Mouse (Mus musculus): ENCODE measurements around the gene Jak1.

Gene Jak1

DNA sequence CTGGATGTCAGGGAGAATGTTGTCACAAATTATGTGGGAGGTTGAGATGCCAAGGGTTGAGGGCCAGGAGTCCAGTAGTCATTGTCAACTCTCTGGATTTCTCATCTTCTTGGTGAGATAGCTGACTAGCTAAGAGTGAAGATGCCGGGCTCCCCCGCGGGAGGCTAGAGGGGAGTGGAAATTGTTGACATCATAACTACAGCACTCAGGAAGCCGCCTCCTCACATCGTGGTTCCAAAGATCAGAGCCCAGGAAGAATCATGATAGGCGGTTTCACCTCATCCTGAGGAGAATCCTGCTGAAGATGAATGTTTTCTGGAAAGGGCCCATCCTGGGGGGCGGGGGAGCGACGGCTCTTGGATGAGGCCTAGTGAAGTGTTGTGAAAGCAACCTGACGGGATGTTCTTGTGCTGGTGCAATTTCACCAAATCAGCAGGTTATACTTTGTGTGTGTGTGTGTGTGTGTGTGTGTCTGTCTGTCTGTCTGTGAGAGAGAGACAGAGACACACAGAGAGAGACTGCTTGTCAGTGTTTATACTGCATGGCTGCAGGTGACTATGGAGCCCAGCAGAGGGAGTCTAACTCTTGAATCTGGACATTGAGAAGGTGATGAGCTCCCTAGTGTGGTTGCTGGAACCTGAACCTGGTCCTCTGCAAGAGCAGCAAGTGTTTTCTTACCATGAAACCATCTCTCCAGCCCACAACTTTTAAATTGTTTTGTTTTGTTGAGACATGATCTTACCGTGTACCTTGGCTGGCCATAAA, 118.0 kb downstream of the Jak1 start:
- DNase-seq (ENCODE audit: low read depth, low spot score) = no peak

DNA sequence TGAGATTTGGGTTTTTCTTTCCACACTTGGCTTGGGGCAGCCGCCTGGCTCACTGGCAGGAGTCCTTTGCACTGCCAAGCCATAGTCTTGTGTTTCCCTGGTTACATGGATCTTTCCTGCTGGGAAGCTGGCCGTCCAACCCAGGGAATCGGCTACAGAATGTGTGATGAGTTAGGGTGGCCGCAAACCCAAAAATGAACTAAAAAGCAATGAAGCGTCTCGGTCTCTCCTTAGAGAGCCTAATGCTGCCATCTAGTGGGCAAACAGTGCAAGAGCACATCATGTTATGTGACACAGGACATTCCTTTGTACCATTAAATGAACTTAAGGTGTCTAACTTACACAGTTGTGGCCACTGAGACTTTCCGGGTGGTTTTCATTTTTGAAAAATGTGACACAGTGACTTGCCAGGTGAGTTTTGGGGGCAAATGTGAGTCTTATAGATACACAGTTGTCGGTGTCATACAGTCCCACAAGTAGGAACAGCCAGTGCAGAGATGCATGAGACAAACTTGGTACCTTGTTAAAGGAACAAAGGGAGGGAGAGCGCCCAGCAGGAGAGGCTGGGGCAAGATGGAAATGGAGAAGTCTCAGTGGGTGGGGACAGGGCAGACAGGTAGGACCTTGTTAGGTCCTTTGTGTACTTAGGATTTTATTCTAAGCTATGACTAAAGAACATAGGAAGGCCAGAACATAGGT, 118.9 kb downstream of the Jak1 start:
- DNase-seq (ENCODE audit: low read depth, low spot score) = peak; percentile 56

DNA sequence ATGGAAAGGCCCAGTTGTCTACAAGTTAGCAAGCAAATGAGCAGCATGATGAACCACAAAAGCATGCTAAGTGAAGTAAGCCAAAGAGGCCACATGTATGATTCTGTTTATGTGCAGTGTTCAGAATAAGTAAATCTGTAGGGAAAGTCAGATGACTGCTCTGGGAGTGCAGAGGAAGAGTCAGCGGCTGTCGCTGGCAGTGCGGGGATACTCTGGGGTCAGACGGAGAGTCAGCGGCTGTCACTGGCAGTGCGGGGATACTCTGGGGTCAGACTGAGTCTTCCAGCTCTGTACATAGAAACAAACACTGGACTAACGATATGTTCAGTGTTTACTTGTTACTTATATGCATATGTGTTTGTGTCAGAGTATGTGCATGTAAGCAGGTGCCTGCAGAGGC, 120.3 kb downstream of the Jak1 start:
- DNase-seq (ENCODE audit: low read depth, low spot score) = no peak

DNA sequence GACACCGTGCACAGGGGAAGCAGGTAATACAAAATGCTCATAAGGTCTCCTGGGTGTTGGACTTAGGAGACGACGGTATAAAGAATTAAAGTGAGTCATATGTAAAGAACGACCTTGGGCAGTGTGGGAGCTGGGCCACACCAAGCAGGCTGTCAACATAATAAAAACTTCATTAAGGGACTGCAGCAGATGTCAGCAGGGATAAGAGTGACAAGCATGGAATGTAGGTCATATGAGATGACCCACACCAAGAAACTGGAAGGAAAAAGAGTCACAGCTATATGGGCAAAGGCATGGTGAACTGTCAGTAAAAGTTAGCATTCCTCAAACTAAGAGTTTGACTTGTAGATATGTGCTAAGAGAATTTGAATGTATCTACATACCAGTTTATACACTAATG, 120.7 kb downstream of the Jak1 start:
- no peak for DNase-seq (ENCODE audit: low read depth, low spot score)

DNA sequence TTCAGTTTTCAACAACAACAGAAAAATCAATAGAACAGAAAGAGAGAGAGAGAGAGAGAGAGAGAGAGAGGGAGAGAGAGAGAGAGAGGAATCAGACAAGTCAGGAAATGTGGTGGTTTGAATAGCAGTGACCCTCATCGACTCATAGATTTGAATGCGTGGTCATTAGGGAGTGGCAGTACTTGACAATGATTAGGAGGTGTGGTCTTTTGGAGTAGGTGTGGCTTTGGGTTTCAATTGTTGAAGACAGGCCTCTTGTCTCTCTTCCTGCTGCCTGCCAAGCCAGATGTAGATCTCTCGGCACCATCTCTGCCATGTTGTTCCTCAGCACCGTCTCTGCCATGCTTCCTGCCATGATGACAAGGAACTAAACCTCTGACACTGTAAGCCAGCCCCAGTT, 121.2 kb downstream of the Jak1 start:
- DNase-seq (ENCODE audit: low read depth, low spot score) = no peak

DNA sequence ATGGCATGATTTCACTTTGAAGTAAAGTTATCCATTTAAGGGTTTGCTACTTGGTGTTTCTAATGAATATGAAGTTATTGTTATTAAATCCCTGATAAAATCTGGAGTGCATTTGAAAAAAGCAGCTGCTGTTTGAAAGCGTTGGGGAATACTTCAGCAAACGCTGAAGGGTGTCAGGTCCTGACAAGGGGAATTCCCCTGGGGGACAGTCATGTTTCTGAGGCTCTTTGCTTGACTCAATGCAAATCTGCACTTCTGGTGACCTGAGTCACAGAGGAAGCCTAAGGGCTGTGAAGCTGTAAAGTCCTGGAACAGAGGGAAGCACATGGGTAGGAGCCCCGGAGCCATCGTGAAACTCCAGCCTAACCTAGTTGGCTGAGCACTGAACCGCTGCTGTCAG, 123.3 kb downstream of the Jak1 start:
- no peak for DNase-seq (ENCODE audit: low read depth, low spot score)

DNA sequence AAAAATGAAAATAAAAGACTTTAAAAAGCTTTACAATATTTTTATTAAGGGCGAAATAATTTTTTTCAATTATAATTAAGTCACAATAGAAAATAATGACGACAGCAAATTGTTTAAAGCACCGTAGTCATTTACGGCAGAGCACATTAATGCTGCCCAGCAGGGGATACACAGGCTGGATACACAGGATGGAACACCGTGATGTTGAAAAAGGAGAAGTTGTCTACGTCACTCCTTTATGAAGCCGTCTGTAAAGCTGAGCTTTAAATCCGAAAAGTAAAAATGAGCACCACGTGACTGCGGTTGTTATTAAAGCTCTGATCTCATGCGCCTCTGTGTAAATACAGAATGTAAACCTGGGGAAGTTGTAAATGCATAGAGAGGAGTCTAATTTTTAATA, 127.1 kb downstream of the Jak1 start:
- no peak for DNase-seq (ENCODE audit: low read depth, low spot score)

DNA sequence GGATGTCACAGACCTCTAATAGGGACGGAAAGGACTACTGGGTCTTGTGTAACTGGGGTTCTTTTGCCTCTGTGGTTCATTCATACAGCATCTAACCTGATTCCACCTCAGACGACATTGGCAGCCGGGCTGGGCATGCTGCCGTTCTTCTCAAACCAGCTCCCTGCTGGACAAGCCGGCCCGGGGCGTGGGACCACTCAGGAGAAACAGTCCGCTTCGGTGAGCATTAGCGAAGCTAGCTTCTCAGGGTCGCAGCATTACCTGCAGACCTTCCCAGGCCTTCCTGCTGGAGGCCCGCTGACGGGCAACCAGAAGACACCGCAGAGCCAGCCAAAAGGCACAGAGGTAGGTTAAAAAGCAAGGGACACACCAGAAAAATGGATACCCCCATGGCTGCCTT, 129.2 kb downstream of the Jak1 start:
- DNase-seq (ENCODE audit: low read depth, low spot score) = no peak

DNA sequence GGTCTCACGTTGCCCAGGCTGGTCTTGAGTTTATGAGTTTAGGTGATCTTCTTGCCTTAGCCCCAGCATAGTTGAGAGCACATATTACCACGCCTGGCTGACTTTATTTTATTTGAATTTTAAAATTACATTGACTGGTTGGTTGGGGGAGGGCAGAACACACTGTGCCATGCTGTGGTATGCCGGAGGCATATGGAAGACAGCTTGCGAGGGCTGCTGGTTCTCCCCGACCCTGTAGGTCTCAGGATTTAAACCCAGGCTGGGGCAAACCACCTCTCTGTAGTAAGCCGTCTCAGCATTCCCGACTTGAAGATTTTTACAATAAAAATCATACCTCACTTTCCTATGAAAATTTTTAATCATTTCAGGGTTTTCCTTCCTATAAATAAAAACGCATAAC, 130.1 kb downstream of the Jak1 start:
- no peak for DNase-seq (ENCODE audit: low read depth, low spot score)

DNA sequence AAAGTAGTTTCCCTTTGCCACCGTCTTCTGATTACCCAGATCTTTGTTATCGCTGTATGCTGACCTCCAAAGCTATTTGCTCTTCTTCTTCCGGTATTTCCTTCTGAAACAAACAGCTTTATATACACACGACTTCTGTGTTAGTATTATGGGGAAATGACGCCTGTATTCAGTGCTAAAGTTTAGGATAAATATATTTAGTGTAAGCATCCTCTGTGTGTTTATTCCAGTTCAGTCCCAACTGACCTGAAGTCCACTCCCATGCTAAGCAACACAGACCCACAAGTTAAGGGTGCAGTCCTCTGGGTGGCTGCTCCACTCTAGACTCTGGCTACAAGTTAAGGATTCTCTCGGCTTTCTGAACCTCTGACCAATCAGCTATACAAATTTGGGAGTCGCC, 144.1 kb downstream of the Jak1 start:
- no peak for DNase-seq (ENCODE audit: low read depth, low spot score)

DNA sequence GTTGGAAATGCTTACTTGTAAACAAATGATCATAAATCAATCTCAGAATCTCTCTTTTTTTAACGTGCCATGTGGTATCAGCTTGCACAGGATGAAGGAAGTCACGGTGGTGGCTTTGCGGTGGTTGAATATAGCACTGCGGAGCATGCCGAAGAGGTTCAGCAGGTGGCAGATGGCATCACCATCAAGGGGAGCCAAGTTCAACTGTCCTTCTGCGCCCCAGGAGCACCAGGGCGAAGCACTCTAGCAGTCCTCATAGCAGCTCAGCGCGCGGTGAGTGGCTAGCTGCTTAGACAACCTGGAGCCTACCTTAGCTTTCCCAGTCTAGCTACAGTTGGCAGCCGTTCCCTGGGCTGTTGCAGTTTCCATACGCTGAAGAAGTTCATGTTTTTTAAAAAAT, 158.0 kb downstream of the Jak1 start:
- DNase-seq (ENCODE audit: low read depth, low spot score) = peak; percentile 13
